Mouse (Mus musculus) T-helper 1 cell (primary cell): ENCODE measurements at regions not wholly inside any gene's neighbourhood (a gene's known extent, or its start where the extent isn't known, plus 50 kb on each side); places are given as distances from the start of the nearest gene placed in this dataset.

Experiments used
- in situ Hi-C: fragments of 300-600 bp; cut with MboI, MseI; formaldehyde crosslinking; loops from one replicate; pipeline ENCODE4 v1.15.1; 2025; ENCODE audit warnings: high pct_unique_total_duplicates

- in situ Hi-C loops, result no loop called here
Observed at GRCm38 (mm10) chr10:21482055-21482454, 105.0 kb downstream of the Aldh8a1 start.

GRCm38 (mm10) chr10:21482659-21483058 lies 105.6 kb downstream of the Aldh8a1 start:
- in situ Hi-C loops, result no loop called here

- in situ Hi-C loops, result no loop called here
Observed at GRCm38 (mm10) chr10:21483373-21483772, 106.3 kb downstream of the Aldh8a1 start.

GRCm38 (mm10) chr10:21488374-21488930 lies 104.5 kb upstream of the 1700020N01Rik start:
- in situ Hi-C loops, result no loop called here

GRCm38 (mm10) chr10:21490910-21491309 lies 102.0 kb upstream of the 1700020N01Rik start:
- in situ Hi-C loops, result no loop called here

GRCm38 (mm10) chr10:21492254-21492894 lies 100.6 kb upstream of the 1700020N01Rik start:
- in situ Hi-C loops, result no loop called here

- in situ Hi-C loops, result no loop called here
Observed at GRCm38 (mm10) chr10:21494536-21494935, 98.4 kb upstream of the 1700020N01Rik start.

- in situ Hi-C loops, result no loop called here
Observed at GRCm38 (mm10) chr10:21497110-21497509, 95.8 kb upstream of the 1700020N01Rik start.

GRCm38 (mm10) chr10:21498143-21498542 lies 94.8 kb upstream of the 1700020N01Rik start:
- in situ Hi-C loops, result no loop called here

GRCm38 (mm10) chr10:21501658-21502057 lies 91.3 kb upstream of the 1700020N01Rik start:
- in situ Hi-C loops, result no loop called here

GRCm38 (mm10) chr10:21504431-21504830 lies 88.5 kb upstream of the 1700020N01Rik start:
- in situ Hi-C loops, result no loop called here

GRCm38 (mm10) chr10:21511386-21511785 lies 81.6 kb upstream of the 1700020N01Rik start:
- in situ Hi-C loops, result no loop called here

- in situ Hi-C loops, result no loop called here
Observed at GRCm38 (mm10) chr10:21512486-21512885, 80.5 kb upstream of the 1700020N01Rik start.

GRCm38 (mm10) chr10:21517721-21518120 lies 75.2 kb upstream of the 1700020N01Rik start:
- in situ Hi-C loops, result no loop called here

- in situ Hi-C loops, result no loop called here
Observed at GRCm38 (mm10) chr10:21520854-21521253, 72.1 kb upstream of the 1700020N01Rik start.

GRCm38 (mm10) chr10:21525555-21525954 lies 67.4 kb upstream of the 1700020N01Rik start:
- in situ Hi-C loops, result loop anchor here (5.0 kb wide), 1 partner anchor 58 kb away; no protein-coding TSS in a partner anchor

- in situ Hi-C loops, result loop anchor here (5.0 kb wide), 1 partner anchor 61 kb away; no protein-coding TSS in a partner anchor
Observed at GRCm38 (mm10) chr10:21528396-21528795, 64.5 kb upstream of the 1700020N01Rik start.

- in situ Hi-C loops, result loop anchor here (5.0 kb wide), 1 partner anchor 62 kb away; no protein-coding TSS in a partner anchor
Observed at GRCm38 (mm10) chr10:21529098-21529749, 63.7 kb upstream of the 1700020N01Rik start.

GRCm38 (mm10) chr10:21532142-21532541 lies 60.8 kb upstream of the 1700020N01Rik start:
- in situ Hi-C loops, result no loop called here

- in situ Hi-C loops, result no loop called here
Observed at GRCm38 (mm10) chr10:21535631-21536030, 57.3 kb upstream of the 1700020N01Rik start.

GRCm38 (mm10) chr10:21538481-21538880 lies 54.5 kb upstream of the 1700020N01Rik start:
- in situ Hi-C loops, result no loop called here
